Mouse (Mus musculus) spleen, adult 2 months (tissue): Measurements from ENCODE around the gene Ano10.

Experiments
- CTCF ChIP-seq: fragments of 200-500 bp; IDR thresholded peaks from 2 replicates; pipeline ENCODE4 v1.5.1; 2011; ENCODE audit warnings: mild to moderate bottlenecking, inconsistent platforms; ENCODE audit not compliant: insufficient read depth, insufficient read length, insufficient replicate concordance; ENCODE audit errors: extremely low read depth
- POLR2A ChIP-seq: fragments of 200-500 bp; IDR thresholded peaks from 2 replicates; pipeline ENCODE4 v1.6.1; 2011; ENCODE audit warnings: low read depth, low read length, inconsistent platforms

DNA sequence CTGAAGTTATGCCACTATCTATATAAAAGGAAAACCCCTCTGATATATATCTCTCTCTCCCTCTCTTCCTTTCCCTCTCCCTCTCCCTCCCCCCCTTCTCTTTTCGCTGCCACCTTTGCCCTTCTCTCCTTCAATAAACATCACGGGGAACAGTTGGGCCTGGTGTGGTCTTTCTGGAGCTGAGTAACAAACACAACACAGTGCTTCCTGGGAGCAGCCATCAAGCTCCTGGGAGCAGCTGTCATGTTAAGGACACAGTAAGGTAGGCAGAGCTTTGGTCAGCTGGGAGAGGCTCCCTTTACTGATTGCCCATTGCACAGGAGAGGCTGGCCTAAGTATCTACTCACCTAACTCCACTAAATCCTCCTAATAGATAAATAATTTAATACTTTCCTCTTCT lies 9.5 kb downstream of the Ano10 start:
- TF ChIP-seq CTCF = no peak
- TF ChIP-seq POLR2A = no peak
